Mouse (Mus musculus) liver, postnatal 0 days (tissue): ENCODE measurements around the gene Trim30d. TPM values are rescaled to one million over a fixed set of nuclear protein-coding genes. Genes with fewer than 3 reads are reported as not detected.
A peak's percentile ranks its signal among the peaks of the same experiment; 100 is the strongest.
"Not testable (repeated sequence)": the region's sequence is repeated elsewhere in the genome, so short reads cannot be mapped to it uniquely, and the experiment has no call there.

Experiments
- ATAC-seq: fragments of 200-750 bp; cut with Nextera tagmentation; 2 replicates; pipeline ENCODE4 v1.8.0; 2017; ENCODE audit warnings: mild to moderate bottlenecking, moderate library complexity
- DNase-seq: peaks from one replicate; pipeline ENCODE4 v3.0.0-alpha.2; 2016
- H3K27ac ChIP-seq: fragments of 300-500 bp; sonication (generic); 2 replicates; pipeline ENCODE4 v1.5.1; 2014; ENCODE audit warnings: antibody characterized with exemption, moderate library complexity, mild to moderate bottlenecking, low read depth
- H3K27me3 ChIP-seq: fragments of 300-500 bp; sonication (generic); 2 replicates; pipeline ENCODE4 v1.6.1; 2014; ENCODE audit warnings: low read length, control low read depth, mixed read lengths; ENCODE audit not compliant: insufficient read depth
- H3K36me3 ChIP-seq: fragments of 300-500 bp; sonication (generic); replicated peaks from 2 replicates; pipeline ENCODE4 v1.6.1; 2014; ENCODE audit warnings: mild to moderate bottlenecking, control low read depth, low read length, moderate library complexity, mixed read lengths; ENCODE audit not compliant: insufficient read depth
- H3K4me1 ChIP-seq: fragments of 300-500 bp; sonication (generic); 2 replicates; pipeline ENCODE4 v1.6.1; 2014; ENCODE audit warnings: antibody characterized with exemption, mild to moderate bottlenecking, control low read depth; ENCODE audit not compliant: insufficient read depth
- H3K4me2 ChIP-seq: fragments of 300-500 bp; sonication (generic); 2 replicates; pipeline ENCODE4 v1.6.1; 2014; ENCODE audit warnings: low read depth, mild to moderate bottlenecking, low read length, moderate library complexity, mixed read lengths
- H3K4me3 ChIP-seq: fragments of 300-500 bp; sonication (generic); 2 replicates; pipeline ENCODE4 v1.5.1; 2014; ENCODE audit warnings: low read depth, low read length
- H3K9ac ChIP-seq: fragments of 300-500 bp; sonication (generic); replicated peaks from 2 replicates; pipeline ENCODE4 v1.6.1; 2014; ENCODE audit warnings: mild to moderate bottlenecking, moderate library complexity
- H3K9me3 ChIP-seq: fragments of 300-500 bp; sonication (generic); 2 replicates; pipeline ENCODE4 v1.6.1; 2016; ENCODE audit warnings: mild to moderate bottlenecking, control low read depth, low read length, mixed read lengths
- CTCF ChIP-seq: sonication (generic); IDR thresholded peaks from 2 replicates; pipeline ENCODE4 v1.5.1; 2016; ENCODE audit warnings: antibody characterized with exemption, low read depth
- EP300 ChIP-seq: IDR thresholded peaks from 2 replicates; pipeline ENCODE4 v1.6.1; 2016; ENCODE audit warnings: antibody characterized with exemption, low read depth, mild to moderate bottlenecking
- WGBS: fragments of 180-500 bp; shearing (Covaris S2); extraction: QIAGEN DNeasy Blood & Tissue Kit; methylation state at CpG from one replicate; pipeline ENCODE4 v1.1.7; 2014; ENCODE audit not compliant: insufficient replicate concordance; 5-methylcytosine and 5-hydroxymethylcytosine counted together
- polyA plus RNA-seq: library from polyadenylated mRNA; unstranded; fragments of >200 nt; fragmentation: Nextera tagmentation; extraction: Ambion mirVana; gene quantifications from 2 replicates; pipeline ENCODE4 v1.2.1, GENCODE M21; 2015

The Trim30d gene
- 1.9 and 2.1 TPM in 2 replicates for polyA plus RNA-seq

DNA sequence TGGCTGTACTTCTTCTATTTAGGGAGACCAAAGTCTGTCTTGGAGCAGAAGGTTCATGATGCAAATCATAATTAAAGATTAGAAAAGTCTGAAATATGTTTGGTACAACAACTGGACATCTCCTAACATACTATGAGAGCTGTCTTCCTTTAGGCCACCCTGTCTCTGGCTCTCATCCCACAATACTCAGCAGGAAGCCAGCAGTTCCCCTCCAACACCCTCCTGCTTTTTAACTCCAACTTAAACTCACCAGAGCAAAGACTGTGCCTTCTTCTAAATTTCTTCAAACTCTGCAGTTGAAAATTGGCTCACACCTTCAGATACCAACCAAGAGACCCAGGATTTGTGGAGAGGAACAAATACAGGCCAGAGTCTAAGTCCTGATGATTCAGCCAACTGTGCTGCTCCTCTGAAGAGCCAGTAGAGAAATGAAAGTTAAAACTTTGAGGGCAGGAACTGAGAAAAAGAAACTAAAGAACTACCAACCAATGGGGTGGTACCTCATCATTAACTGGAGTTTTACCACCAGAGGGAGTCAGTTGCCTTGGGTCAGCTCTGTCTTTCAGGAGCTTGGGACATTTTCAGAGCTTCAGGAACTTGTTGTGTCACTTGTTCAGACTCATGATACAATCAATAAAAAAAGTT, at the start of gene Trim30d:
Gene Trim30d, minus strand, starts transcription at position 429 of the 645 bp plus-strand sequence.
- TF ChIP-seq CTCF: peak; percentile 58
- H3K4me3 ChIP-seq: peak within 1 kb of the TSS; percentile 28
- H3K27me3 ChIP-seq, H3K36me3 ChIP-seq, H3K9me3 ChIP-seq, H3K4me1 ChIP-seq, H3K9ac ChIP-seq, DNase-seq: not testable (repeated sequence)
- 0 out of 2 replicates have a peak within 1 kb of the TSS, but pooled peaks have one; percentile 25 for H3K27ac ChIP-seq
- ATAC-seq: peak; percentile 93
- H3K4me2 ChIP-seq: peak within 1 kb of the TSS; percentile 50

DNA sequence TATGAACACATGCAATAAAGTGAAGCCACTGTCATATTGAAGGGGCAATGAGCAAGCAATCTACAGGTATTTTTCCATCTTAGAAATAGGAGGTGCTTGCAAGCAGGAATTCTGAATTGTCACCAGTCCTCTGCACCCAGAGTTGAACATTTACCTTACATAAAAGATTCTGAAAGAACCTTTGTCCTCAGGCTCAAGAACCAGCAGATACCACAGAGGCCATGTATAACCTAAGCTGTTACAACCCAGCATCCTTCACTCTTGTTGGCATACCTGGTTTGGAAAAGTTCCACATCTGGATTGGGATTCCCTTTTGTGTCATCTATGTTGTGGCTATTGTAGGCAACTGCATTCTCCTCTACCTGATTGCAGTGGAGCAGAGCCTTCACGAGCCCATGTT, 45.1 kb upstream of the Trim30d start:
- ATAC-seq (no peak), DNase-seq (no peak)
- no peak for TF ChIP-seq CTCF
- TF ChIP-seq EP300: no peak
- no peaks in the 10 kb centered on the region for H3K4me1 ChIP-seq
- no peaks in the 10 kb centered on the region for H3K36me3 ChIP-seq
- no peak overlapping the region for H3K9ac ChIP-seq
- no peaks in the 10 kb centered on the region for H3K9me3 ChIP-seq
- 56% methylated on average over 1 of the region's 1 CpGs for WGBS
- H3K4me3 ChIP-seq: no peak overlapping the region
- no peak overlapping the region for H3K4me2 ChIP-seq
- no peak overlapping the region for H3K27ac ChIP-seq
- H3K27me3 ChIP-seq: no peaks in the 10 kb centered on the region

DNA sequence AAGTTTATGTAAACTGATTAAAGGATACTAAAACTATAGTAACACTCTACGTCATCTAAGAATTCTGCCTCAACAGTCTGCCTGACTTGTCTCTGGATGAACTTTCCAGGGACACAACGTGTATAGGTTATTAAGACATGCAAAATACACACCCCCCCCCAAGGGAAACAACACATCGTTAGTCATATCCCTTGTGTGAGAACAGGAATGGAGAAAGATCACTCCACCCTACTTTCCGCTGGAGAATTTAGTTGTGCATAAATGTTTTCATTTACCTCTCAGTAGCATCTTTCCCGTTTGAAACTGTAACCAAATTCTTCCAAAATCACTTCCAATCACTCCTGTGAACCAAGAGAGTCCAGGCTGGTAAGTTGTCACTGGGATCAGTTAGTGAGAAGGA, 42.2 kb upstream of the Trim30d start, which contains the start of gene Olfr651:
Gene Olfr651, plus strand, starts transcription at position 301 of the 400 bp plus-strand sequence.
- Histone ChIP-seq H3K9ac (no peak within 1 kb of the TSS), H3K36me3 (no peaks in the 10 kb centered on the region), H3K9me3 (no peaks in the 10 kb centered on the region), H3K4me3 (no peak within 1 kb of the TSS), H3K27ac (no peak within 1 kb of the TSS), H3K4me2 (no peak within 1 kb of the TSS), H3K27me3 (no peaks in the 10 kb centered on the region), H3K4me1 (no peaks in the 10 kb centered on the region)
- WGBS: 73% methylated on average over 5 of the region's 5 CpGs
- no peak for DNase-seq
- ATAC-seq: no peak
- TF ChIP-seq CTCF (no peak), EP300 (no peak)

DNA sequence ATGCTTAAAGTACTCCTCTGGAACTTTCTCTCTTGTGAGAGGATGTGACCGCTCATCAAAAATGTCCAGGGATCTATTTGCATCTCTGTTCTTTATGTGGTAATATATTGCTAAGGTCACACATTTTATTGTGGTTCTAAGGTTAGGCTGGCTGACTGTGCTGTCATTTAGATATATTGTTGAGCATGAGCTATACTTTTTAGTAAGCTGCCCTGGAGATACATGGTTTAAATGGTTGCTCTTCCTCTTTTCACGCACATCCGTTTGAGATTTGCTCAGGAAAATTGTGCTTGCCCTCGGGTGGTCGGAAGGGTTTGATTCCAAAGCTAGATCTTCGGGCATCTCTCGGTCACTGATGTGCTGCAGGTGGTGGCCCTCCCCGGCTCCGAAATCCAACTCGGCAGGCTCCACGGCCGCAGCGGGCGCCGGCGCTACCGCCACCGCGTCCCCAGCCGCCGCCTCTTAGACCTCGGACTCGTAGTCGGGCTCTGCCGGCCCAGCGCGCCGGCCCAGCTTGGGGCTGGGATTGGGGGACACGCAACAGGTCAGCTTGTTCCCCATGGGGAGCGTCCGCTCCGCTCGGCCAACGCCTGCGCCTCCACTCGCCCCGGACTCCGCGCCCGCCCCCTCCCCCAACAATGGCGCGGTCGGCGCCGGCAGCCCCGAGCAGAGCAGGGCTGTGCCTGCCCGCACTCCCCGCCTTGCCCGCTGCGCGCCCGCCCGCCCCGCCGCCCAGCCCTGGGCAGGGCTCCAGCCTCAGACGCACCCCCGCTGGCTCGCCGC, 5.9 kb downstream of the Trim30d start:
- Histone ChIP-seq H3K4me3 (peak overlapping the region; percentile 51), H3K27ac (no peak overlapping the region), H3K4me1 (no peaks in the 10 kb centered on the region), H3K4me2 (peak overlapping the region; percentile 68), H3K9me3 (no peaks in the 10 kb centered on the region), H3K9ac (no peak overlapping the region), H3K36me3 (no peaks in the 10 kb centered on the region), H3K27me3 (0 out of 2 replicates have a peak, but pooled peaks cover 2% of the 10 kb centered on the region)
- 3% methylated on average over 42 of the region's 59 CpGs for WGBS
- ATAC-seq: peak; percentile 68
- DNase-seq: peak; percentile 32
- no peak for TF ChIP-seq EP300
- TF ChIP-seq CTCF: no peak

DNA sequence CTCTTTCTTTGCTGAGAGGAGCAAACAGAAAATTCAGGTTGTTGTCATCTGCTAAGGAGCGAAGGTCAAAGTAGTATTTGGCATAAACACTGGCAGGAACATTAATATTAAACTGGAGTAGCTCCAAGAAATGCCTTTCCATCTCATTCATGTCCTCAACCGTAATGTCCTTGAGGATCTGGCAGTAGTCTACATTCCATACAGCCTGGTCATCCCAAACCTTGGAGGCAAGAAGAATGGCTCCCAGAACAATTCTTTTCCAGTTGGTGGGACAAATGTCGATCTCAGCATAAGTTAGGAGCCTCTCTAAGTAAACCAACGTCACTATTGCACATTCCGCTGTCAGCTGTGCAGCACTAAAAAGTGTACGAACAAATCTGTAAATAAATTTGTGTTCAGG, 6.5 kb downstream of the Trim30d start:
- not testable (repeated sequence) for H3K9ac ChIP-seq, ATAC-seq, H3K36me3 ChIP-seq, DNase-seq, H3K27ac ChIP-seq, H3K27me3 ChIP-seq, H3K4me2 ChIP-seq, H3K4me3 ChIP-seq, H3K9me3 ChIP-seq, H3K4me1 ChIP-seq
- 60% methylated on average over 6 of the region's 6 CpGs for WGBS

DNA sequence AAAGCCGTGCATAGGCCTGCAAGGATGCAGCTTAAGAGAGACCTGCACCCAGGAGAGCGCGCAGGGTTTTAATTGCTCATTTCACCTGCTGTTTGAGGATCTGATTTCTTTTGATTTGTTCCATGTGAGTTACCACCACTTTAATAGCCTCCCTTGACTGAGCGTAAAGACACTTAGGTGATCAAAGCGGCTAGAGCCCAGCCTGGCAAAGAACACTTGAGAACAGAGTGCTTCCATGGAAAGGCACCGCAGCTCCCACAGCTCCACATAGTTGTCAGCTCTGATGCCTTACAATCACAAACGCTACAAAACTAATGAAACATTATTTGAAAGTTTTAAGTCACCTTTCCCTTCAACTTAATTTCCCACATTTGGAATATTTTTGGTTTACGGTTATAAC, 8.2 kb downstream of the Trim30d start:
- H3K27ac ChIP-seq, DNase-seq, ATAC-seq, H3K4me3 ChIP-seq, H3K9ac ChIP-seq, H3K4me1 ChIP-seq, H3K4me2 ChIP-seq, H3K27me3 ChIP-seq, H3K9me3 ChIP-seq, H3K36me3 ChIP-seq: not testable (repeated sequence)
- 82% methylated on average over 6 of the region's 8 CpGs for WGBS
